Mouse (Mus musculus) right cerebral cortex, adult 18-20 months (tissue): ENCODE results near the gene Slc51b.

ENCODE experiments used
- DNase-seq: peaks from one replicate; pipeline ENCODE4 v3.0.0; 2022; ENCODE audit warnings: mixed read lengths

Slc51b gene

DNA sequence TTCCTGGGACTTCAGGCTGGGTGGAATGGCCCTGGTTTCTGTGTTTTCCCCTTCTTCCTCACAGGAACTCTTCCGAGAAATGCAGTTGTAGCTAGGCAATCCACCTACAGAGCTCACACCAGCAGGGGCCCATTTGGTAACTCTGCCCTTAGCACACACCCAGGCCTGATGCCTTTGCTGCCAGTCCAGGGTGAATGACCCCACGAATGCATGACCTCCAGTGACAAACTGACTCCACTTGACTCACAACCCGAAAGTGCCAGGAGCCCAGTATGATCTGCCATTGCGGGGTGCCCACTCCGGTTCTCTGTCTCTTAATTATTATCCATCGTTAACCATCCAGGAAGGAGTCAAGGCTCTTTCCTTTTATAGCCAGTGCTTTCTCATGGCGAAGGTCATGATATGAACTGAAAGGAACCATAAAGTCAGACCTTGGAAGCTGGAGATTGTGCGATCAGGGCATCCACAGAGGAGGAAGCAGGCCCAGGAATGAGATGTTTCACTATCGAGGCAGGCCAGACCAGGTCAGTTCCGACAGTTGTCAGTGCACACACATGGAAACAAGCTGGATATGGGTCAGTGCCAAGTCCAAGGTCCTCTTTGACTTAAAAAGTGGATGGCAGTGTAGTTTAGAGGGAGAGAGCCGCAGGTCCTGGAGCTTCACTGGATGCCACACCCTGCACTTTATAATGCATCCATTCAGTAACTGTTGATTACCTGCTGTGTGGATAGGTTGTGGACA is at the start of gene Slc51b:
Gene Slc51b (minus strand): TSS at position 196 of the 742 bp plus-strand sequence.
- no peak for DNase-seq

DNA sequence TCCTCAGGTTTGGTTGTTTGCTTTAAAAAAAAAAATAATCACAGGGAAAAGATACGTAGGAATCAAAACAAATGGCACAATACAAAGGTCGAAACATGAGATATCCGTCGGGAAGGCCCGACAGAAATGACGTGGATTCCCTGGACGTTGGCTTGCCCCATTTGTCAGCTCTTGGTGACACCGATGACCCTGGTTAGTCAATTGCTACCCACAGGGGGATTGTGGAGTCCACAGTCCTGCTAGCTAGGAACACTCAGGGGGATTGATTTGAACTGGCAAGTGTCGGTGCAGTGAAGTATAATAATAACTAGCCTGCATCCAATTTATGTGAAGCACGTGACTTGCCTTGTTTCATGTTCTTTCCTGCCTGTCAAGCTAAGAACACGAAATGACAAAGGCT is 44.9 kb upstream of the Slc51b start:
- no peak for DNase-seq

GRCm38 (mm10) chr9:65465241-65465640 is 42.5 kb upstream of the Slc51b start:
- DNase-seq, result no peak

DNA sequence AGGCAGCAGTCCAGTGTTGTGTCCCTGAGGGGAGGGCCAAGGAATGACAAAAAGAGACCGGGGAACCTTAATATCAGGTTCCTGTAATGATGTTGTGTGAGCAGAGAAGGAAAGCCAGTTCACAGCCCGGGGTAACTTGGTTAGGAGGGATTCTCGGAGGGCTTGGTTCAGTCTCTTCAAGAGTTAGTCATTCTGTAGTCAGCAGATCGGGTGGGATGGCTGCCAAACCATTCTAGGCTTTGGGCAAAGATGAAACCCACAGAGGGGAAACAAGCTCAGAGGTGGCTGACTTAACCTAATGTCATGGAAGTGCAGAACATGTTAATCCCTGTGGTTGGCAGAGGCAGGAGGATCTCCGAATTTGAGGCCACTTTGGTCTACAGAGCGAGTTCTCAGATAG is 41.4 kb upstream of the Slc51b start:
- DNase-seq, result no peak

GRCm38 (mm10) chr9:65462544-65462943 is 39.8 kb upstream of the Slc51b start:
- no peak for DNase-seq

DNA sequence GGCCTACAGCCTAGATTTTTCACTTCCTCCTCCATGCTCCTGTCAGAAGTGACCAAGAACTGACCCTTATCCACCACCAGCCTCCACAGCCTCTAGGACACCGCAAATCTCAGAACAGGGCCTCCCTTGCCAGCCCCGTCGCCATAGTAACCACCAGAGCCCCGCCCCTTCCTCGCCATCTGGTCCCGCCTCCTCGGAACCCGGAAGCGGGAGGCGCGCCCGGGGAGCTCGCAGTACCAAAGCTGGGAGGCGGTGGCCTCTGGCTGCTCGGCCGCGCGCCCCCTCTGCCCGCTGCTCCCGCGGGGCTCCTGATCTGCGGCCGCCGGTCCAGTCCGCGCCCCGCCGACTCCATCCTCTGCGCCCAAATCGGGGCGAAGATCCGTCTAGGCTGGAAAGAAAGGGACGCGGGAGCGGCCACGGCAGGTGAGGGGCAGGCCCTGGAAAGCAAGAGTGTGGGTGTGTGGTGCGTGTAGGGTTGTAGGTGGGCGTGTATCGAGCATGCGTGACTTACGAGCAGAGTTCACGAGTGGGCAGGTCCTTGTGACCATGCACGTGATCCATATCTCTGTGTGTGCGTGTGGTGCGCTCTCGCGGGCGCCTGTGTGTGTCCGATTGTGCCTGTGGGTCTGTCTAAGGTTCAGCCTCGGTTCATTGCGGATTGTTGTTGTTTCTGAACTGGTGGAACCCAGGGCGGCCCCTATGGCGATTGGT is 38.1 kb upstream of the Slc51b start, which contains the start of gene Spg21:
Gene Spg21 (plus strand): TSS at position 216 of the 711 bp plus-strand sequence.
- DNase-seq, result peak; percentile 96

GRCm38 (mm10) chr9:65460198-65460597 is 37.4 kb upstream of the Slc51b start:
- DNase-seq, result no peak

DNA sequence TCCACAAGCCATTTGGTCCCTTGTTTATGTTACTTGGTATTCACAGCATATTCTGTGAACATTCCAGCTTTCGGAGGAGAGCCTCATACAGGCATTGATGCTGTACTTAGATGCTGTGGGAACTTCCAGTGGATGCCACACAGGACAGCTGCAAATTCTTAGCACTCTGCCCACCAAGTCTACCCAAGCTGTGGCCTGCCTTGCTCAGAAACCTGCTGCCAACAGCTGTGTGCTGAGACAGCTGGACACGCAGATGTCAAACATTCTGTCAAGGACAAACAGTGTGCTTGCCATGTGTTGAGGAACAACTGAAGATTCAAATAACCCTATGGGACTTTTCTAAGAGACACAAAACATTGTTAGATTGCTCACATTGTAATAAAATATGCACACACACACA is 36.2 kb upstream of the Slc51b start:
- no peak for DNase-seq

- no peak for DNase-seq
These were observed 25.2 kb upstream of the Slc51b start for GRCm38 (mm10) chr9:65447951-65448350.

DNA sequence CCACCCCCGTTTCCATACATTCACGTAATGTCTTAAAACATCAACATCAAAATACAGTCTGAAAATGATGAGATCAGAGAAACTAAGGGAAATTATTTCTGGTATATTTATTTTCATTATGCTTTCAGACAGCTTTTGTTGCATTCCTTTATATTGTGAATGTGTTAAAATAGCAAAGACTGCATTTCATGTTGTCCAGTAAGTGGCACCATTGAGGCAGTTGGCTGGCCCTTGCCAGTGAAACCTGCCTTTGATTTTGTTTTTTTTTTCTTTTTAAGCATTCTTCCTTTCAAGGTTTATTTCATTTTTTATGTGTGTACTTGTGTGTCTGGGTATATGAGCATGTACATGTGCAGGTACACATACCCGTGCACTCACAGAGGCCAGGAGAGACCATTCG is 21.9 kb upstream of the Slc51b start:
- DNase-seq, result no peak

GRCm38 (mm10) chr9:65435671-65436301 is 13.0 kb upstream of the Slc51b start, which contains the start of gene Mtfmt:
Mtfmt (plus strand) TSS chr9:65435782.
- peak; percentile 93 for DNase-seq

GRCm38 (mm10) chr9:65435211-65435610 is 12.5 kb upstream of the Slc51b start:
- no peak for DNase-seq

DNA sequence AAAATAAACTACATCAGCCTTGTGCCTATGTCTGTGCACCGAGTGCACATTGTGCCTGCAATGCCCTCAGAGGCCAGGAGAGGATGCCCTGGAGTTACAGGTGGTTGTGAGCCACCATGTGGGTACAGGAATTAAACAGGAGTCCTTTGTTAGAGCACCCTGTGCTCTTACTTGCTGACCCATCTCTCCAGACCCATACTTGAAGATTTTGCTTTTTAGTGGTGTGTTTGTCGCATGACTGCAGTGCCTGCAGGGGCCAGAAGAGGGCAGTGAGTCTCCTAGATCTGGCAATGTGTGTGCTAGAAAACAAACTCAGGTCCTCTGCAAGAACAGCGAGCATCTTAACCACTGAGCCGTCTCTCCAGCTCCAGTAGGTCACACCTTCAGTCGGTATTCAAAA is 11.4 kb upstream of the Slc51b start:
- DNase-seq, result peak; percentile 10

DNA sequence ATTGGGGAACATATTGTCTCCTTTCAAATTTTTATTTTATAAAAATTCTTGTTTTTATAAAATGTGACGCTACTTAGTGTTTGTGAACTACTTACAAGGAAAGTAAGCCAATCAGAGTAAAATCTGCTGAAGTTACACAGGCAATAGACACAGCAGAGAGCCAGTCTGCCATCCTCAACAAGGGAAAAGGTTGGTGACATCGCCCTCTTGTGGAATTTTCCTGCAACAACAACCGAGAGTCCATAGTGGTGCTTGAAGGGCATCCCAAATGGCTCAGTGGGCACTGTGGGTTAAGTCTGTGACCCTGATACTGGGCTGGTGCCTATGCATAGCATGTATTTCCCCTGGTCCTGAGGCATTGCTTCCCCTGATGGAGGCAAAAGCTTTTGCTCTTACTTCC is 9.5 kb upstream of the Slc51b start:
- peak; percentile 85 for DNase-seq

DNA sequence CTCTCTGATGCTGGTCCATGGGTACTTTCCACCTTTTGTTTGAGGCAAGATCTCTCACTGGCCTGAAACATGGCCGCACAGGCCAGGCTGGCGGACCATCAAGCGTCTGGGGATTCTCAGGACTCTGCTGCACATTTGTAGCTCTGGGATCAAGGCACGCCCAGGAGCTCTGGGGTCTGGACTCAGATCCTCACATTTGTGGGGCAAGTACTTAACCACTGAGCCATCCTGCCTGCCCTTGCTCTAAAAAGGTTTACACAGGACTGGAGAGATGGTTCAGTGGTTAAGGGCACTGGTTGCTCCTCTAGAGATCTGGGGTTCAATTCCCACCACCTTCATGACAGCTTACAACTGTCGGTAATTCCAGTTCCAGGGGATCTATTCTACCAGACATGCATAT is 8.2 kb upstream of the Slc51b start:
- no peak for DNase-seq

GRCm38 (mm10) chr9:65430401-65430800 is 7.6 kb upstream of the Slc51b start:
- DNase-seq, result no peak

GRCm38 (mm10) chr9:65428003-65428402 is 5.2 kb upstream of the Slc51b start:
- DNase-seq, result no peak

- DNase-seq, result no peak
These were observed 4.8 kb upstream of the Slc51b start for GRCm38 (mm10) chr9:65427511-65427910.

GRCm38 (mm10) chr9:65424393-65424792 is 1.6 kb upstream of the Slc51b start:
- DNase-seq, result no peak

GRCm38 (mm10) chr9:65419633-65420032 is 3.1 kb downstream of the Slc51b start:
- no peak for DNase-seq

DNA sequence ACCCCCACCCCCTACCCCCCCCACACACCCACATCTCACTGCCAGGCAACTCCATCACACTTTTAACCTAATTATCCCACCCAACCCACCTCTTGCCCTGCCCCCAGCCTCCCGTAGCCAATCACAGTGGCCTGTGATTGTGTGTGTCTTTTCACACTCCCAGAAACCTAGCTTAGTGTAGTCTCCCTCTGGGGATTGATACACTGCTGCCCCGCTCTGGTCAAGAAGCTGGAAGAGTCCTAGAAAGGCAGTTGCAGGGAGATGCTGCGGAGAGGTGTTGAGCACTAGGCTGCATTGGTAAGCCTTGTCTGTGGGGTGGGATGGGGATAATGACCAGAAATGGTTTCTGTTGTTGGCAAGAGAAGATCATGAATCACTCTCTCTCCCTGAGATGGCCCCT is 5.0 kb downstream of the Slc51b start:
- DNase-seq, result no peak

- DNase-seq, result no peak
These were observed 11.4 kb downstream of the Slc51b start for GRCm38 (mm10) chr9:65411326-65411725.

- DNase-seq, result no peak
These were observed 12.4 kb downstream of the Slc51b start for GRCm38 (mm10) chr9:65410378-65410777.

GRCm38 (mm10) chr9:65408871-65409295 is 13.9 kb downstream of the Slc51b start:
- no peak for DNase-seq
